Mouse (Mus musculus) kidney, adult 2 months (tissue): ENCODE measurements around the gene Apoc2. TPM values are rescaled to one million over a fixed set of nuclear protein-coding genes. Genes with fewer than 3 reads are reported as not detected.

Experiments
- DNase-seq: peaks from one replicate; pipeline ENCODE4 v3.0.0; 2021
- H3K27ac ChIP-seq: fragments of 200-500 bp; 2 replicates; pipeline ENCODE4 v1.5.1; 2012; ENCODE audit warnings: low read depth, low read length, control low read depth, inconsistent platforms; ENCODE audit not compliant: insufficient read depth
- H3K27me3 ChIP-seq: fragments of 200-500 bp; replicated peaks from 2 replicates; pipeline ENCODE4 v1.6.1; 2012; ENCODE audit warnings: mild to moderate bottlenecking, moderate library complexity, low read length, inconsistent platforms; ENCODE audit not compliant: control insufficient read depth, insufficient read depth
- H3K36me3 ChIP-seq: fragments of 200-500 bp; 2 replicates; pipeline ENCODE4 v1.6.1; 2012; ENCODE audit warnings: mild to moderate bottlenecking, moderate library complexity, low read length, inconsistent platforms; ENCODE audit not compliant: control insufficient read depth, insufficient read depth
- H3K4me1 ChIP-seq: fragments of 200-500 bp; 2 replicates; pipeline ENCODE4 v1.6.1; 2011; ENCODE audit warnings: low read length; ENCODE audit not compliant: control insufficient read depth, insufficient read depth
- H3K4me3 ChIP-seq: fragments of 200-500 bp; 2 replicates; pipeline ENCODE4 v1.5.1; 2011; ENCODE audit warnings: mild to moderate bottlenecking, low read depth, low read length, control low read depth; ENCODE audit not compliant: insufficient read depth
- CTCF ChIP-seq: fragments of 200-500 bp; conservative IDR thresholded peaks from 2 replicates; pipeline ENCODE4 v1.5.1; 2011; ENCODE audit warnings: low read depth, mild to moderate bottlenecking, control low read depth, low read length, moderate library complexity, mixed read lengths; ENCODE audit not compliant: insufficient read depth, insufficient read length
- POLR2A ChIP-seq: fragments of 200-500 bp; IDR thresholded peaks from one replicate; pipeline ENCODE4 v1.6.1; 2011; ENCODE audit warnings: low read depth, low read length, control low read depth
- WGBS: fragments of 180-500 bp; shearing (Covaris S2); methylation state at CpG from one replicate; pipeline ENCODE4 v1.1.7; 2018; 5-methylcytosine and 5-hydroxymethylcytosine counted together
- polyA plus RNA-seq: library from polyadenylated mRNA; depleted of rRNA; stranded (reverse); fragments of >200 nt; gene quantifications from 2 replicates; pipeline ENCODE4 v1.2.3, GENCODE M21; 2012

The Apoc2 gene
- polyA plus RNA-seq, 1 experiment, result 0.42 TPM

DNA sequence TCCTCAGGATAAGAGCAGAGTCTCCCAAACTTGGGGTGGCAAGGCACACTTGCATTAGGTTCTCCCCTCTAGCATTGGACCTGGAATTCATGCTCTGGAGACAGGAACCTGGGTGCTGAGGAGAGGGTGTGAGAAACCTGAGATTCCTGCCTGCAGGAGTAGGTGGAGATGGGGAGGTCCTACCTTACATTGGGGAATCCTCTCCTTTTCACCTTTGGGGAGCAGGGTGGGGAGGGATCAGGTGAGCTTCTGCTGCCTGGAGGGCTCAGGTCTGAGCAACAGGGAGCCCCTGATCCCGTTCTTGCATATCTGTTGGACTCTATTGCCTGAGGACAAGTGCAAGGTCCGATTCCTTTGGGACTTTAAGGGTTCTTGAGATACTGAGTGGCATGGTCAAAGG, 39.1 kb upstream of the Apoc2 start:
- DNase-seq, result no peak
- Histone ChIP-seq H3K27me3 (no peaks in the 10 kb centered on the region), H3K4me1 (no peaks in the 10 kb centered on the region; the same call in 1 of the 2 replicates), H3K27ac (no peak overlapping the region), H3K36me3 (no peaks in the 10 kb centered on the region), H3K4me3 (no peak overlapping the region)
- 85% methylated on average over 2 of the region's 2 CpGs for WGBS
- TF ChIP-seq CTCF (no peak), POLR2A (no peak)

DNA sequence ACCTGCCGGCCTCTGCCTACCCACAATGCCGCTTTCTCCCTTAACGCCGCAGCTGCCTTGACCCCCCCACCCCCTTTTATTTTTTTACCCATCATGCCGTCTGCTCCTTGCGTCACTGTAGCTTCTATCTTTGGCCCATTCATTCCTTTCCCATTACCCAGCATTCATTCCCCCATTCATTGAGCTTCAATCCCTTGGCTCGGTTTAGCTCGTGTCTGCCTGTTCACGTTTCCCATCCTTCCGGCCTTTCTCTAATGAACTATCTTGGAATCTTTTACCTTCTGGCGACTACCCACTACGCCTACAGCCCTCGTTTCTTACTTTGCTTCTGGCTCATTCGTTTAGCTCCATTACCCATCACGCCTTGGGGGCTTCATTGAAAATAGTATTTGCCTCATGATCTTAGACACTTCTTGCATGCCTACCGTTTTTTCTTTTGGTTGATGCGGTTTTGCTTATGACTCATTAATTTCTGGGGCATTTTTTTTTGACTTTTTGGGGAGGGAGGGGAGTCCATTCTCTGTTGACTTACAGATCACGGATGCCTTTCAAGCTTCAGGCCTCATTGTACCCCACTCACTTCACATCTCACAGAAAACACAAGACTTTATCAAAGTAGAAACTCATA, 38.4 kb upstream of the Apoc2 start:
- DNase-seq, result no peak

DNA sequence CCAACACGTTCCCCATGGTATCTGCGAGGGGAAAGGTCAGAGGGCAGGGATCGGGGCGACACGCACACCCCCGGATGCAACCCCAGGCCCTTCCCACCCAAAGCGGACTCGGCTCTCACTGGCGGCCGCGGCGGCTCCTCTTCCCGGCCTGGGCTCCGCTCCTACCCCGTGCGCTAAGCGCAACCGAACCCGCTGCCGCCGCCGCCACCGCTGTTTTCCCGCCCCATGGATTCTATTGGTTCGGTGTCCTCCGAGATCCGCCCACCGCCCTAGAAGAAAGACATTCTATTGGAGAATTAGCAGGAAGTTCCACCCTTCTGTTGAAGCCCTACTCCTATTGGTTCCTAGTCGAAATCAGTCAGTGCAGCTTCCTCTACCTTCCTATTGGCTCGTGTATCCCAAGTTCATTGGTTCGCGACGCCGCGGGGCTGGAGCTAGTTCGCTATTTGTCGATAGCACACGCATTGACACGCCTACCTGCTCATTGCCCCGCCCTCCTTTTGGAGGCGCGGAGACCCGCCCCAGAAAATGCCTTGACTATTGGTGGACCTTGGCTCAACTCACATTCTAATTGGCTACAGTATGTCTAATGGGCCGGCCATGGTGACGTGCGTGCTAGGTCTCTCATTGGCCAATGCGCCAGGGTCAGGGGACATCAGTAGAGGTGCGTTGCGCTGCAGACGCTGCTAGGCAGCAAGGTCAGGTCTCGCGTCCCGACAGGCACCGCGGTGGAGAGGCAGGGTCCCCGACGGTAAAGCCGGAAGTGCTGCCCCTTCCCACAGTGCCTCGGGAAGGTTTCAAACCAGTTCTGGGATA, 37.7 kb upstream of the Apoc2 start, which contains the start of gene Tomm40:
Gene Tomm40, minus strand, starts transcription at position 200 of the 816 bp plus-strand sequence.
- H3K36me3 ChIP-seq, result no peaks in the 10 kb centered on the region; the same call in 1 of the 2 replicates
- peak within 1 kb of the TSS; percentile 83 for H3K27ac ChIP-seq
- no peaks in the 10 kb centered on the region; the same call in 1 of the 2 replicates for H3K4me1 ChIP-seq
- DNase-seq, result peak; percentile 100
- peak within 1 kb of the TSS; percentile 96 for H3K4me3 ChIP-seq
- TF ChIP-seq CTCF (no peak), POLR2A (peak; percentile 30)
- WGBS, result under 1% methylated on average over 59 of the region's 59 CpGs
- H3K27me3 ChIP-seq, result no peaks in the 10 kb centered on the region

More for the DNA sequence above, 38.4 kb upstream of the Apoc2 start:
- H3K27me3 ChIP-seq, result no peaks in the 10 kb centered on the region
- WGBS, result 5% methylated on average over 18 of the region's 18 CpGs
- peak overlapping the region; percentile 46 for H3K4me3 ChIP-seq
- H3K36me3 ChIP-seq, result no peaks in the 10 kb centered on the region
- peak overlapping the region; percentile 79 for H3K27ac ChIP-seq
- TF ChIP-seq CTCF, result no peak
- TF ChIP-seq POLR2A, result no peak
- H3K4me1 ChIP-seq, result no peaks in the 10 kb centered on the region; the same call in 1 of the 2 replicates

GRCm38 (mm10) chr7:19714836-19715235, 37.1 kb upstream of the Apoc2 start:
- Histone ChIP-seq H3K27ac (peak overlapping the region; percentile 83), H3K4me3 (peak overlapping the region; percentile 96), H3K4me1 (no peaks in the 10 kb centered on the region; the same call in 1 of the 2 replicates), H3K27me3 (no peaks in the 10 kb centered on the region), H3K36me3 (no peaks in the 10 kb centered on the region; the same call in 1 of the 2 replicates)
- no peak for DNase-seq
- under 1% methylated on average over 36 of the region's 39 CpGs for WGBS
- TF ChIP-seq POLR2A, result no peak
- no peak for TF ChIP-seq CTCF

DNA sequence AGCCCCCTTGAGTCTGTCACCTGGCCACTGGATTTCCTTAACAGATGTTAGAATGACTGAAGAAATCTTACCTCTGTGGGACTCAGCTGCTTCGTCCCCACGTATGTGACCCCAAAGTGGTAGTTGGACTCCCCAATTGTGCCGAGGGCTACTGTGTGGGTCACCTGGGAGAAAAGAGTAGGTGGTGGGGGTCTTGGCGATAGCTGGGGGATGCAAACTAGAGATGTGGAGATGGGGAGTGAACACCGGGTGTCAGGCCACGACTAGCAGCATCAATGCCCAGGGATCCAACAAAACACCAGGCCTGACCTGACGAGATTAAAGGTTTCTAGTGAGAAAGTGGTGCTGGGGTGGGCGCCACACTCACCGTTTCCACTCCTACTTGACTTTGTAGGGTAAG, 35.9 kb upstream of the Apoc2 start:
- DNase-seq, result no peak
- H3K4me1 ChIP-seq, result no peaks in the 10 kb centered on the region; the same call in 1 of the 2 replicates
- no peaks in the 10 kb centered on the region for H3K27me3 ChIP-seq
- TF ChIP-seq POLR2A (no peak), CTCF (no peak)
- no peaks in the 10 kb centered on the region; the same call in 1 of the 2 replicates for H3K36me3 ChIP-seq
- H3K27ac ChIP-seq, result no peak overlapping the region
- 86% methylated on average over 9 of the region's 9 CpGs for WGBS
- H3K4me3 ChIP-seq, result no peak overlapping the region

DNA sequence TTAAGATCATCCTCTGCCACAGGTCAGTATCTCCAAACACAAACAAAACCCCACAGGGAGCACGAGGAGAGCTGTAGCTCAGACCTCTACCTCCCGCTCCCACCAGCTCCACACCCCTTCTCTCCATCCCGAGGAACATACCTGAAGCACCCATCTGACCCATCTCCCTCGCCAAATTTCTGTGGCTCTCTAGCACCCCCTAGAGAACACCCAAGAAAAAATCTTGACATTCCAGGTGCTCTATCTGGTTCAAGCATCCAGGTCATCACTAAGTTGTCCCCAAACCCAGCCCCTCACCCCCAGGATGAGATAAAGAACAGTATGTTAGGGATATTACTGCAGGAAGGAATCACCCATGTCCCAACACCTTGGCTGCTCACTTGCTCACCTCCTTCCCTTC, 35.5 kb upstream of the Apoc2 start:
- no peaks in the 10 kb centered on the region; the same call in 1 of the 2 replicates for H3K36me3 ChIP-seq

DNA sequence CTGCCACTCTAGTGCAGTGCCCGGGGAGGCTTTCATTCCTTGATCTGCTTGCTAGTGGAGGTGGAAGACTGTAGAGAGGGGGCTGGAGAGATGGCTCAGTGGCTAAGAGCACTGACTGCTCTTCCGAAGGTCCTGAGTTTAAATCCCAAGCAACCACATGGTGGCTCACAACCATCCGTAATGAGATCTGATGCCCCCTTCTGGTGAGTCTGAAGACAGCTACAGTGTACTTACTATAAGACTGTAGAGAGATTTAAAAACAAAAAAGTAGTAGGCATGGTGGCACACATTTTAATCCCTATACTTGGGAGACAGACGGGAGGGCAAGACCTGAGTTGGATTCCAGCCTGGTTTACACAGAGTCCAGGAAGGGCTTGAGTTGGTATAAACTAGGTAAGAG, 34.7 kb upstream of the Apoc2 start:
- 52% methylated on average over 4 of the region's 4 CpGs for WGBS
- DNase-seq, result peak; percentile 40
- H3K36me3 ChIP-seq, result no peaks in the 10 kb centered on the region; the same call in 1 of the 2 replicates

More for the DNA sequence above, 35.5 kb upstream of the Apoc2 start:
- Histone ChIP-seq H3K27ac (no peak overlapping the region), H3K4me3 (no peak overlapping the region), H3K27me3 (no peaks in the 10 kb centered on the region), H3K4me1 (no peaks in the 10 kb centered on the region; the same call in 1 of the 2 replicates)
- peak; percentile 38 for DNase-seq
- 37% methylated on average over 4 of the region's 4 CpGs for WGBS
- TF ChIP-seq CTCF (peak; percentile 51), POLR2A (no peak)

More for the DNA sequence above, 34.7 kb upstream of the Apoc2 start:
- Histone ChIP-seq H3K4me1 (no peaks in the 10 kb centered on the region; the same call in 1 of the 2 replicates), H3K4me3 (no peak overlapping the region), H3K27me3 (no peaks in the 10 kb centered on the region), H3K27ac (no peak overlapping the region)
- TF ChIP-seq CTCF (0 out of 2 replicates have a peak, but pooled peaks have one; percentile 24), POLR2A (no peak)
